Mouse (Mus musculus): Measurements from ENCODE around the gene Gm10944.
A peak's percentile ranks its signal among the peaks of the same experiment; 100 is the strongest.

Gene Gm10944

DNA sequence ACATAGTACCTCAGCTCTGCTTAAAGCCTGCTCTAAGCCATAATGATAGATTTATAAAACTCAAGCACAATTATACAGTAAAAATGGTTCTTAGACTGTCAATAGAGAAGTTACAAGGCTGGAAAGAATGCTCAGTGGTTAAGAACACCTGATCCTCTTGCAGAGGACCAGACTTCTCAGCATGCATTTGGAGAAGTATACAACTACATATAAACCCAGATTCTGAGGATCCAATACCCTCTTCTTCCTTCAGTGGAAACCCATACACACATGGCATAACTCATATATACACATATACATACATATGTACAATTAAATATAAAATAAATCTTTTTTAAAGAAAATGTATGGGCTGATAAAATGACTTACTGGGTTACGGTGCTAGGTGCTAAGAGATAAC is at the start of gene Gm10944:
TSS of gene Gm10944 (plus strand) at position 301 of the 400 bp plus-strand sequence.
- no peak for DNase-seq

DNA sequence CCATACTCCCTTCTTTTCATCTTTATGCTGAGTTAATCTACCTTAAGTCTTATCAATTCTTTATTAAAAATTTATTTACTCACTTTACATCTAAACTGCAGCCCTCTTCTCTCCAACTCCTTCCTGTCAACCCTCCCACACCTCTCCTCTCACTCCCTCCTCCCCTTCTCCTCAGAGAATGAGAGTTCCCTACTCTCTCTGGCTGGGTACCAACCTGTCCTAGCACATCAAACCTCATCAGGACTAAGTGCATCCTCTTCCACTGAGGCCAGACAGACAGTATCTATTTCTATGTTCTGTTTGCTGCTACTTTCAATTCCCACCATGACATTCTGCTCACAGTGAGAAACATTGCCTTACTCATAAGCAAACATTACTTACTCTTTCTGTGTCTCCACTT is 25.2 kb upstream of the Gm10944 start:
- DNase-seq, result no peak

DNA sequence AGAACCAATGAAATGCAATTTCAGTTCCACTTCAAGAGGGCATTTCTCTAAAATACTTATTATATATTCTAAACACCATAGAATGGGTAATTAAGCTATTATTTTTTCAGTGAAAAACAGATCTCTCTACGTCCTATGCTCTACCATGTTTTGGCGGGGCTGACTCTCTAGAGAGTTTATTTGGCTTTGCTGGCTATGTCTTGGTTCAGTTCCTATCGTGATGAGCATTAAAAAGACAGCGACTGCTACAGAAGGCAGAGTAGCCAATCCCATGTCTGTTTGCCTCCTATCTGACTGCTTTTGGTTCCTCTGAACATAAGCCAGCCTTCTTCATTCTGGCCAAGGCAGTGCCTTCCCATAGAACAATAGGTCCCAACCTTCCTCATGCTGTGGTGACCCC is 24.5 kb upstream of the Gm10944 start:
- DNase-seq, result no peak

DNA sequence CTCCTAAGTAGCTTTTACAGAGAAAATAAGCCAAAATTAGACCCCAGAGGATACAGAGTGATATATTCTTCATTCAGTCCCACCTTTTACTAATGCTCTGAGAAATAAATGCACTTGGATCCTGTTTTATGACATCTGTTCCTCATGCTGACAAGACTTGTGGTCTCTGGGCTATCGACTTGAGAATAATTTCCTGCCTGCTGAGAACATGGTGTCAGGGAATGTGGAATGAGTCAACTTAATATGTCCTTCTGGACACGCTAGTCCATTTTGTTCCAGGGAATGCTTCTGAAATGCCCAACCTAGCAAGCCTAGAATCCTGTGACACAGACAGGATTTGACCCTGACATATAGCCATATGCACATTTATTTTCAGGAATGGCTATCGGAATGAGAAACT is 22.0 kb upstream of the Gm10944 start:
- no peak for DNase-seq

DNA sequence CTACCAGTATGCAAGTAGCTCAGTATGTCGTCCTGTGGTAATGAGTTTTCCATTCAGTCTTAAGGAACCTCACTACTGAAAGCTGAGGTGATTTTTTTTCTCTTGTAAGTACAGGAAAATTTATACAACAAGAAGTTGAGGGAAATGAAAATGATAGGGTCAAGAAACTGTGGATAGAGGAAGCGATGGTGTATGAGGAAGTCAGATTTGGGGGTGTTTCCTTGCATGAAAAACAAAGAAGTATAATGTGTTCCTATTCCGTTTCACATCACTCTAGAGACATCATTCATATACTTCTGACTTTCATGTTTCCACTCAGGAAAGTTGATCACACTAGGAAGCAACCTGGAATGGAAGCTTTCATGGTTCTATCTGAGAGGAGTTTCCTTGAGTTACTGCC is 21.2 kb upstream of the Gm10944 start:
- no peak for DNase-seq

DNA sequence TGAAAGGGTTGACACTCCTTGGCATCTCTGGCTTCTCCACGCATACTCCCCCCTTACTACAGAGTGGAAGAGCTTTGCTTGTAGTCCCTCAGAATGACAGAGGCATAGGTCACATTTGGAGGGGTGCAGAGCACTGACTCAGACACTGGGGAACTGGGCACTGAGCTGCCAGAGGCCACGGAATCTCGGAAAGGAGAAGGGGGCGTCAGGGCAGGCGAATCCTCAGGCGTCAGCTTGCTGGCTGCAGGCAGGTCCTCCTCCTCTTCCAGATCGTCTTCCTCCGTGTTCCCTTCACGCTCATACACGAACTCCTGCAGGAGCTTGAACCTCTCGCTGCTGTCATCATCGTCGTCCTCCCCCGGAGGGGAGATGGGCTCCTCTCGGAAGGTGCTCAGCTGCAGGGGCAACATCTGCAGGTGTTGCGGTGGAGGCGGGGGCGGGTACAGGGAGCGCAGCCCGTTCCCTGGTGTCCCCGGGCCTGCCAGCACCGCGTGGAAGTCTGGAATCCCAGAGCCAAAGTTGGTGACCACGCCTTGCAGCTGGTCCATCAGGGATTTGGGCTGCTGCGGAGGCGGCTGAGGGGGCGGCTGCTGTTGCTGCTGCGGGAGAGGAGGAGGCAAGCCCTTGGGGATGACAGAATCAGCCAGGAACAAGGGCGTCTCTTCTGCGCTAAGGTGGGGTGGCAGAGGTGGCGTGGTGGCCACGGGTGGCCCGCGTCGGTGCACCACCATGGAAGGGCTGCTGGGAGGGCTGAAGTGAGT is 7.9 kb downstream of the Gm10944 start:
- peak; percentile 72 for DNase-seq

DNA sequence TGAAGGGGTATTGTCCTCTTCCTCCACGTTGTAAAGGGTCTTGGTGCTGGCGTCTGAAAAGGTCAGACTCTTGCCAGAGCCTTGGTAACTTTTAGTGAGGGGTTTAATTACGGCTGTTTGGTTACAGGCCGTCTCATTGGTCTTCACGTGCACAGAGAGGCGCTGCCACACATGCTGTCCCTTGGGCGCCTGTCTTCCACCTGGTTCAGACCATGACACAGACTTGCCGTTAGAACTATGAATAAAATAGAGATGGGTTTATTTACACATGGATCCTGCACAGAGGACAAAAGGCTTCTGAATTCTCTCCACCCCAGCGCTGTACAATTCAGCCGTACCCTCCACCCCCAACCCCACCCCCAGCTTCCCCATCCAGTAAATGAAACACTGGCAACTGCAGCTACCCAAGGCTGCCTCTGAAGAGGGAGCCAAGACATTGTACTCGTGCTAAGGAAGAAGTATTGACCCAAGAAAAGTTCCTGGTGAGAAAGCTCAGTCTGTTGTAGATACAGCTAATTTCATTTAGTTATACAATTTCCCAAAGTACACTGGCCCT is 8.6 kb downstream of the Gm10944 start:
- DNase-seq, result no peak

DNA sequence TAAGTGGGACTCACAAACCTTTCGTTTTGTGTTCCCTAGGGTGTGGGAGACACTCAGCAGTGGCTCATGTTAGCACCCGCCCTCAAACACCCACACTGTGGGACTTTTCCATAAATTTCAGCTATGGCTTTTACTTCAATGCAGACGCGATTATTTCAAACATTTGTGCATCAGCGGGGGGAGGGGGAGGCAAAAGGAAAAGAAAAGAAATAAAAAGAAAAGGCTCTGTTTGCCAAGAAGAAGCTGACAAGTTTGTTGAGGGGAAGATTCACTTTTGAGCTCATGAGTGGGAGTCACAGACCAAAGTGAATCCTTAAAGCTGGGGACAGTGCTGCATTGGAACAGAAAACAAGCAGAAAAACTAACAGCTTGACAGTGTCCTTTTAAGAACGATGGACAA is 16.3 kb downstream of the Gm10944 start:
- DNase-seq, result peak; percentile 49

DNA sequence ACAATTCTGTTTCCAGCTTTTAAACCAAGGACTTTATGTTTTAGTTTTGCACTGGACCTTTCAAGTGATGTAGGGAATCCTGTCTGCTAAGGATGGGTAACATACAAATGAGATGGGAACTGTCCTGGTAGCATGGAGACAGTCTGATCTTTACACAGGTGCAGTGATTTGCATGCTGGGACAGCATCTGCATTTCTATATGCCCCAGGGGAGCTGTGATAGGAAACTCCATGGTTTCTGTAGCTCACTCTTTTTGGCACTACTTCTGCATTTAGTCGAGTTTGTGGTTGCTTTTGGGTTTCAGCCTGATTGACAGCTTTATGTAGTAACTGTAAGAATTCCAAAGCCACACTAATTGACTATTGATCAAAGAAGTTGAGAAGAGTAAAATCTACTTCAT is 19.8 kb downstream of the Gm10944 start:
- no peak for DNase-seq

DNA sequence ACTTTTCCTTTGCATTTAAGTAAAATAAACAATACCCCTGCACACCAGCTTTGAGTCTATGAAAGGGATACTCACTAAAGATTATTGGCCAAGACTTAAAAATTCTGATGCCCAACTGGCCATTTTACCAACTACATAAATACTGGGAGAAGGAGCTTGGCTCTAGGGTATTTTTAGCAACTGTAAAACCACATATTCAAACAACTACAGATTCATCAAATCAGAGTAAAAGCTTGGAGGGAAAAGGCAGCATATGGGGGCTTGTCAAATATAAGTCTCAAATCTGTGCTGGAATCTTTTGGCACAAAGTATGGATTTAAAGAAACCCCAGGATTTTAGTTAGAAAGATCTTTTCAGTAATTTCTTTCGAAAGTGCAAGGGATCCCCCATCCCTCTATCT is 20.2 kb downstream of the Gm10944 start:
- DNase-seq, result no peak

DNA sequence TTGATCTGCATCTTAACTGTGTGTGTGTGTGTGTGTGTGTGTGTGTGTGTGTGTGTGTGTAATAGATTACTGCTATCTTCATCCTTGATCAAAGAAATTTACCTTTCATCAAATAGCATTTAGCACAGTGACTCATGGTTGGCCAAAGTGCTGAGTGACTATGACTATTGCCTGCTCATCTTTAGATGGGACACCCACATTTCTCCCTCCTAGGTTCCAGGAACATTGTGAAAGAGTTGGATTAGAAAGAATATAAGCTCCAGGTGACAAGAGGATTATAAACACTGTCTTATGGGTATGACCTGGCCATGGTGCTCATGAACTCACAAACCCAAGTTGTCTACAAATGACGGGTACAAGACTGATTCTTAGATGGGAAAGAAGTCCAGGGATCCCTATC is 26.9 kb downstream of the Gm10944 start:
- DNase-seq, result no peak

DNA sequence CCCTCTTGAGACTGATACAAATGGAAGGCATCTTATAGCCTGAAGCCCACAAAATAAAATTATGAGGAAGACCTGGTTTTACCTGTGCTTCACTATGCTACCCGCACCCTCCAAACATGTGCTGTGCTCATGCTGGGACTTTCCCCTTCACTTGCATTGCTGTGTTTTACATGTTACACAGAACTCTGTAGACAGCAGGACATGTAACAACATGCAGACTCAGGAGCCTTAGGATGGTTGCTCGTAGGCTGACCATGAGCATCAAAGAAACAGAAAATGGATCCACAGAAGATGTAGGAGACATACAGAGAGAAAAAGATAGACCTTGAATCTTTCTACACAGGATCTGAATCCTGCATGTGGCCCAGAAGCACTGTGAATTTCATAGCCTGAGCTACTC is 29.2 kb downstream of the Gm10944 start:
- DNase-seq, result no peak

DNA sequence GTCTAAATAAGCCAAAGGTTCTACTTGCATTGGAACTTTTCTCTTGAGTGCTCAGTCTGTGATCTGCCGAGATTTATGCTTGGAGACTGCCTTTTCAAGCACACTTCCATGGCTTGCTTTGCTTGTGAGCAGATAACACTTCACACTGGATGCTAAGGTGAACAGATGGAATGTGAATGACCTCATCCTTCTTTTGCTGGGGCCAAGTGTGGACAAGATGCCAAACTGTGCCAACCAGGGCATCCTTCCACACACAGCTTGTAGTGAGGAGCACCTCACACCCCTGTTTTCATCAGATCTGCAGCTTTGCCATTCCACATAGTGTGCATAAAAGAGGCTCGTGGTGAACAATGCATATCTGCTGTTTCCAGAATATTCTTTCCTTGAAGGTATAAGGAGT is 29.7 kb downstream of the Gm10944 start:
- DNase-seq, result no peak

DNA sequence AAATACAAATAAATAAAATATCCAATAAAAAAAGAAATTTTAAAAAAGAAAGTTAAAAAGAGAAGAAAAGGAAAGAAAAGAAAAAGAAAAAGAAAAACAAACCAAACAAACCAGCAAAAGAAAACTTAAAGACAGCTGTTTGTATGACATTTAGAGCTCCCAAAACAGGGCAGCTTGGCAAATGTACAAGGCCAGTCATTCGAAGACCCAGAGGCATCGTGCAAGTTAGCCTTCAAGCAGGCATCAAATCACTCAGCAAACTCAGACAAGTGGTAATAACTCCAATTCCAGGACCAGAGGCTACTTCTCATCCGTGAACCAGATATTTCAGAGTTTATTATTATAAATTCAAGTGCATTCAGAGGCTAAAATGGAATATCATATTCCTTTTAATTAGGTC is 45.4 kb downstream of the Gm10944 start:
- DNase-seq, result no peak
